Mouse (Mus musculus) embryo, embryonic 9.5 days (tissue): ENCODE data around the gene Slc50a1.

ENCODE experiments used
- DNase-seq: peaks from one replicate; pipeline ENCODE4 v3.0.0-alpha.2; 2017; ENCODE audit errors: extremely low spot score

Gene Slc50a1

GRCm38 (mm10) chr3:89266439-89266893 is 3.9 kb downstream of the Slc50a1 start:
- peak; percentile 75 for DNase-seq

- no peak for DNase-seq
Observed at GRCm38 (mm10) chr3:89262417-89262816, 8.0 kb downstream of the Slc50a1 start.

GRCm38 (mm10) chr3:89260211-89260610 is 10.2 kb downstream of the Slc50a1 start:
- no peak for DNase-seq

- DNase-seq, result no peak
Observed at GRCm38 (mm10) chr3:89259076-89259475, 11.3 kb downstream of the Slc50a1 start, which contains the start of gene Dpm3. Dpm3 (plus strand) TSS chr3:89259358.

GRCm38 (mm10) chr3:89256177-89256576 is 14.2 kb downstream of the Slc50a1 start:
- no peak for DNase-seq

GRCm38 (mm10) chr3:89254994-89255393 is 15.4 kb downstream of the Slc50a1 start:
- DNase-seq, result no peak

- DNase-seq, result peak; percentile 77
Observed at GRCm38 (mm10) chr3:89251365-89251895, 18.9 kb downstream of the Slc50a1 start.

- peak; percentile 58 for DNase-seq
Observed at GRCm38 (mm10) chr3:89250435-89251040, 19.8 kb downstream of the Slc50a1 start.

GRCm38 (mm10) chr3:89247466-89247865 is 22.9 kb downstream of the Slc50a1 start:
- DNase-seq, result no peak

GRCm38 (mm10) chr3:89246261-89247100 is 23.9 kb downstream of the Slc50a1 start, which contains the start of gene Trim46:
Trim46 (minus strand) TSS chr3:89246309.
- DNase-seq, result peak; percentile 92

GRCm38 (mm10) chr3:89245688-89246171 is 24.6 kb downstream of the Slc50a1 start, which contains the start of gene Krtcap2:
Krtcap2 (plus strand) TSS chr3:89245966.
- DNase-seq, result peak; percentile 61

- peak; percentile 57 for DNase-seq
Observed at GRCm38 (mm10) chr3:89244982-89245687, 25.2 kb downstream of the Slc50a1 start.

- no peak for DNase-seq
Observed at GRCm38 (mm10) chr3:89244158-89244981, 26.0 kb downstream of the Slc50a1 start.

- peak; percentile 64 for DNase-seq
Observed at GRCm38 (mm10) chr3:89243609-89244008, 26.8 kb downstream of the Slc50a1 start.

- no peak for DNase-seq
Observed at GRCm38 (mm10) chr3:89242331-89242895, 28.0 kb downstream of the Slc50a1 start.

- no peak for DNase-seq
Observed at GRCm38 (mm10) chr3:89238494-89238893, 31.9 kb downstream of the Slc50a1 start.

GRCm38 (mm10) chr3:89237682-89238081 is 32.7 kb downstream of the Slc50a1 start:
- DNase-seq, result no peak

GRCm38 (mm10) chr3:89236516-89236915 is 33.9 kb downstream of the Slc50a1 start:
- no peak for DNase-seq

- no peak for DNase-seq
Observed at GRCm38 (mm10) chr3:89233562-89234110, 36.7 kb downstream of the Slc50a1 start.

- no peak for DNase-seq
Observed at GRCm38 (mm10) chr3:89232614-89233013, 37.8 kb downstream of the Slc50a1 start.
